Mouse (Mus musculus) brain, embryonic 14.5 days (tissue): Measurements from ENCODE around the gene Nemp2.

Experiments
- CTCF ChIP-seq: fragments of 200-500 bp; IDR thresholded peaks from 2 replicates; pipeline ENCODE4 v1.5.1; 2012; ENCODE audit warnings: inconsistent platforms, mild to moderate bottlenecking, moderate library complexity, borderline replicate concordance; ENCODE audit not compliant: insufficient read depth, insufficient read length; ENCODE audit errors: extremely low read depth
- POLR2A ChIP-seq: fragments of 200-500 bp; IDR thresholded peaks from 2 replicates; pipeline ENCODE4 v1.6.1; 2012; ENCODE audit warnings: mild to moderate bottlenecking, inconsistent platforms, borderline replicate concordance; ENCODE audit not compliant: poor library complexity, insufficient read depth, insufficient read length, severe bottlenecking; ENCODE audit errors: extremely low read depth

- TF ChIP-seq POLR2A (no peak), CTCF (no peak)
Measured at GRCm38 (mm10) chr1:52660278-52660677, 29.8 kb downstream of the Nemp2 start.
